Mouse (Mus musculus) lung, postnatal 25 days (tissue): Measurements from ENCODE around the gene Slc9a7.

Experiments used
- DNase-seq: peaks from one replicate; pipeline ENCODE4 v3.0.0; 2022; ENCODE audit warnings: low spot score

Gene Slc9a7

DNA sequence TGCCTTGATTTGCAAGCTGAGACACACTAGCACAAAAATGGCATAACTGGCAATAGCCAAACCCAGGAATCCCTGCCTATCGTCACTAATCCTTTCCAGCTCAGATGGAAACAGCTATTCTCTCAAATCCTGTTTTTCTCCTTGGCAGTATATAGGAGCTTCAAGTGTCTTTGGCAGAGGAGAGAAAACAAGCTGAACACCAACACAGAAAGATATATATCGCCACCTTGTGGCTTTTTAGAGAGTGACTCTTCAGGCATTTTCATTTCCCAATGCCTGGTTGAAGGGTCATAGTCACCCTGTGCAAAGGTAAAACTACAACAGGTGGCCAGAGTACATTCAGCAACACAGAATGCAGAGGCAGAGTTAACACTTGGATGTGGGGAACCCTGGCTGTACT lies 134.1 kb downstream of the Slc9a7 start:
- DNase-seq, result peak; percentile 10

- DNase-seq, result peak; percentile 2
These were observed 162.1 kb downstream of the Slc9a7 start for GRCm38 (mm10) chrX:20129466-20129865.

- DNase-seq, result no peak
These were observed 162.7 kb downstream of the Slc9a7 start for GRCm38 (mm10) chrX:20128951-20129350.

GRCm38 (mm10) chrX:20125481-20125880 lies 166.1 kb downstream of the Slc9a7 start:
- DNase-seq, result no peak

GRCm38 (mm10) chrX:20117717-20118116 lies 173.9 kb downstream of the Slc9a7 start:
- DNase-seq, result no peak

GRCm38 (mm10) chrX:20070196-20070595 lies 221.4 kb downstream of the Slc9a7 start:
- DNase-seq, result no peak

- DNase-seq, result no peak
These were observed 225.0 kb downstream of the Slc9a7 start for GRCm38 (mm10) chrX:20066636-20067035.

DNA sequence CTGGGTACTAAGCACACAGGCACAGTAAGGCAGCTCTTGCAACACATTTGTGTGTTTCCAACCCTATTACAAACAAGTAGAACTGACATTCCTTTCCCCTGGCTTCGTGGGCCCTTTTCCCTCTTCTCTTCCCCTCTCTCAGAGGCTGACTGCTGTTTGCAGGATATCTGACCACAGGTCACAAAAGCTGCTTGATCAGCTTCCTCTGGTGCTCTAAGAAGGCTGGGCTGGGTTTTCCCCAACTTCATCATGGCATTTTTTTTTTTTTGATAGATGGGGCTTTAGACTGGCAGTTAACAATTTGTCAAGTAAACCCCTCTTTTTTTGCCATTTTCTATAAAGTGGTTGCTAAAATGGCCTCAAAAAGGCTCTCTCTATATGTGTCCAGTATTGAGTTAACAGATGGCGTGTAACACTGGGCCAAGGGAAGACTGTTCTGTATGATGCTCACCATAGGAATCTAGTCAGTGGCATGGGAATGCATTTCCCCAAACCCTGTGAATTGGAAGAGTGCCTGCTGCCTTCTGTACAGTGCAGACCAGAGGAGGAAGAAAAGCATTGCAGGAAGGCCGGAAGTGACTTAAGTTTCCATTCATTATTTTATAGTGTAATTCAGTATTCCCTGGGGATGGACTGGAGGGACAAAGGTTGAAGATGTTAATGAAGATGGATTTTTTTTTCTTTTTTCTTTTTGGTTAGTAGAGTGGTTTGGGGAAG lies 229.7 kb downstream of the Slc9a7 start:
- DNase-seq, result no peak

GRCm38 (mm10) chrX:20060769-20061315 lies 230.8 kb downstream of the Slc9a7 start:
- DNase-seq, result no peak

DNA sequence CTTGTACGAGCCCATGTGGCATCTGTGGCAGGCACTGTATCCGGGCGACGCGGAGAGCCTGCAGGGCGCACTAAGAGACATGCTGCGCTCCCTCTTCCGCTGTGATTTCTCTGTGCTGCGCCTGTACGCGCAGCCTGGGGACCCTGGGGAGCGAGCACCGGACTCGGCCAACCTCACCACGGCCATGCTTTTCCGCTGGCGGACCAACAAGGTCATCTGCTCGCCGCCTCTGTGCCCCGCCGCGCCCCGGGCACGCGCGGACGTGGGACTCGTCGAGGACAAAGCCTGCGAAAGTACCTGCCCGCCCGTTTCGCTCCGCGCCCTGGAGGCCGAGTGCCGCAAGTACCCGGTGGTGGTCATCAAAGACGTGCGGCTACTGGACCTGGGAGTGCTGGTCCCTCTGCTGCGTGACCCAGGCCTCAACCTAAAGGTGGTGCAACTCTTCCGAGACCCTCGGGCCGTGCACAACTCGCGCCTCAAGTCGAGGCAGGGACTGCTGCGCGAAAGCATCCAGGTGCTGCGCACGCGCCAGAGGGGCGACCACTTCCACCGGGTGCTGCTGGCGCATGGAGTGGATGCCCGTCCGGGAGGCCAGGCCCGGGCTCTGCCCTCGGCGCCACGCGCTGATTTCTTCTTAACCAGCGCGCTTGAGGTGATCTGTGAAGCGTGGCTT lies 231.4 kb downstream of the Slc9a7 start:
- DNase-seq, result no peak

DNA sequence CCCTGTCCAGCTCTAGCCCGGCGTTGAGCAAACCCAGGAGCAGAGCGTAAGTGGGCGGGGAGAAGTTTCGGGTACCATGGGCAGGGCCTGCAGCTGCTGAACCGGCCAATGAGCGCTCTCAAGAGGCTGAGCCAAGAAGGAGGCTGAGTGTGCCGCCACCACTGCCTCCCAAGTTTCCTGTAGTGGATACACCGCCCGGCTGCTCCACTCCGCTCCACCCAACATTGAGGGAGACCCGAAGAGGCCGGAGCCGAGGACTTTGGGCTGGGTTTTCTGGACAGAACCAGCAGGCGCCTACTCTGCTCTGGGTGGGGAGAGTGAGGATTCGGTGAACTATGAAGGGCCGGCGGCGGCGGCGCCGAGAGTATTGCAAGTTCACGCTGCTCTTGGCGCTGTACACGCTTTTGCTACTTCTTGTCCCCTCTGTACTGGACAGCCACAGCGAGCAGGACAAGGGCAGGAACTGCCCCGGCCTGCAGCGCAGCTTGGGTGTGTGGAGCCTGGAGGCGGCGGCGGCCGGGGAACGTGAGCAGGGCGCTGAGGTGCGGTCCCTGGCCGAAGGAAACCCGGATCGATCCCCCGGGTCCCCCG lies 232.1 kb downstream of the Slc9a7 start, which contains the start of gene Chst7:
Gene Chst7, plus strand, starts transcription at position 180 of the 591 bp plus-strand sequence.
- peak; percentile 84 for DNase-seq
